Mouse (Mus musculus) adrenal gland, postnatal 14 days (tissue): ENCODE results near the gene Nup155. TPM values are rescaled to one million over a fixed set of nuclear protein-coding genes. Genes with fewer than 3 reads are reported as not detected.
"Not testable (repeated sequence)": the region's sequence is repeated elsewhere in the genome, so short reads cannot be mapped to it uniquely, and the experiment has no call there.

Source experiments
- DNase-seq: peaks from one replicate; pipeline ENCODE4 v3.0.0; 2021; ENCODE audit warnings: mixed read lengths
- long read RNA-seq, 2 experiments: library from polyadenylated mRNA; stranded (forward); transcript quantifications; one replicate each; pipeline ENCODE4 v2.0.0; 2021
- total RNA-seq: library from RNA; stranded (reverse); gene quantifications from 2 replicates; pipeline ENCODE4 v1.2.3, GENCODE M21; 2021

Nup155 gene
- total RNA-seq = 23.1 and 24.2 TPM in 2 replicates
- long read RNA-seq, experiment 1, full-length matches to known transcripts = 1 of 2 reads
- long read RNA-seq, experiment 1, partial matches to known transcripts = 1 of 2 reads
- long read RNA-seq, experiment 1, other reads (novel, unspliced or antisense) = 0 of 2 reads
- long read RNA-seq, experiment 2, full-length matches to known transcripts = 2 of 5 reads
- long read RNA-seq, experiment 2, partial matches to known transcripts = 2 of 5 reads
- long read RNA-seq, experiment 2, other reads (novel, unspliced or antisense) = 1 of 5 reads

GRCm38 (mm10) chr15:8108966-8109743 lies at the start of gene Nup155:
Gene Nup155, plus strand, starts transcription at chr15:8109273.
- peak; percentile 96 for DNase-seq

GRCm38 (mm10) chr15:8065221-8065620 lies 43.9 kb upstream of the Nup155 start:
- DNase-seq = peak; percentile 9

- DNase-seq = not testable (repeated sequence)
Observed at GRCm38 (mm10) chr15:8073159-8073558, 35.9 kb upstream of the Nup155 start.

- DNase-seq = no peak
Observed at GRCm38 (mm10) chr15:8082139-8082538, 26.9 kb upstream of the Nup155 start.

- DNase-seq = no peak
Observed at GRCm38 (mm10) chr15:8087293-8087692, 21.8 kb upstream of the Nup155 start.

GRCm38 (mm10) chr15:8088715-8089114 lies 20.4 kb upstream of the Nup155 start:
- DNase-seq = peak; percentile 21

GRCm38 (mm10) chr15:8090685-8091084 lies 18.4 kb upstream of the Nup155 start:
- no peak for DNase-seq

GRCm38 (mm10) chr15:8092668-8093067 lies 16.4 kb upstream of the Nup155 start:
- DNase-seq = not testable (repeated sequence)

GRCm38 (mm10) chr15:8097853-8098252 lies 11.2 kb upstream of the Nup155 start:
- DNase-seq = peak; percentile 70

GRCm38 (mm10) chr15:8098774-8099749 lies 10.0 kb upstream of the Nup155 start, which contains the start of gene Wdr70:
Gene Wdr70, minus strand, starts transcription at chr15:8099209.
- DNase-seq = peak; percentile 98

GRCm38 (mm10) chr15:8101975-8102542 lies 7.0 kb upstream of the Nup155 start:
- not testable (repeated sequence) for DNase-seq

GRCm38 (mm10) chr15:8108360-8108965 lies 610 bp upstream of the Nup155 start:
- DNase-seq = no peak

- DNase-seq = no peak
Observed at GRCm38 (mm10) chr15:8109782-8110181, 709 bp downstream of the Nup155 start.

GRCm38 (mm10) chr15:8129281-8129680 lies 20.2 kb downstream of the Nup155 start:
- no peak for DNase-seq

GRCm38 (mm10) chr15:8131268-8131667 lies 22.2 kb downstream of the Nup155 start:
- no peak for DNase-seq

- DNase-seq = no peak
Observed at GRCm38 (mm10) chr15:8131761-8132160, 22.7 kb downstream of the Nup155 start.

- no peak for DNase-seq
Observed at GRCm38 (mm10) chr15:8135606-8136005, 26.5 kb downstream of the Nup155 start.

- DNase-seq = no peak
Observed at GRCm38 (mm10) chr15:8161841-8162240, 52.8 kb downstream of the Nup155 start.

- peak; percentile 97 for DNase-seq
Observed at GRCm38 (mm10) chr15:8168591-8169265, 59.7 kb downstream of the Nup155 start, which contains the start of gene Cplane1. Gene Cplane1, plus strand, starts transcription at chr15:8169106.

- DNase-seq = no peak
Observed at GRCm38 (mm10) chr15:8169266-8169746, 60.2 kb downstream of the Nup155 start.

- DNase-seq = no peak
Observed at GRCm38 (mm10) chr15:8189563-8189962, 80.5 kb downstream of the Nup155 start.
